11 mouse cellular contexts compared by ENCODE assay signal in genomic region chr1:45760667-45761467, GRCm38 (mm10). TPM values are rescaled to one million over a fixed set of nuclear protein-coding genes. Genes with fewer than 3 reads are reported as not detected.
A peak's percentile ranks its signal among the peaks of the same experiment; 100 is the strongest.
DNase-seq lines count a peak whose midpoint lies in the region; ATAC-seq lines count a peak whose summit lies in the region.
"Had no signal": no experiment of that assay in that cellular context is flagged by ENCODE, and none has a peak within 500 bp of the region (broad histone marks: within the 10 kb centered on the region; RNA-seq: fewer than 3 reads in every experiment).

No protein-coding gene starts in this region.

- 29% methylated on average over 4 of the region's 4 CpGs for whole genome bisulfite sequencing in kidney, embryonic 14.5 days
- WGBS in embryonic facial prominence, embryonic 15.5 days = 6% methylated on average over 4 of the region's 4 CpGs
- WGBS in liver, embryonic 16.5 days (ENCODE audit: insufficient replicate concordance) = 45% methylated on average over 4 of the region's 4 CpGs

- ATAC-seq in kidney, embryonic 14.5 days (ENCODE audit: low FRiP score, low TSS enrichment) = peak; percentile 72; the same call in 1 of the 2 replicates
- peak; percentile 84 for ATAC-seq in embryonic facial prominence, embryonic 15.5 days (ENCODE audit: insufficient number of reproducible peaks, low FRiP score, low TSS enrichment, low read depth)
- ATAC-seq in liver, embryonic 16.5 days (ENCODE audit: low read depth) = no peak

- H3K9me3 ChIP-seq in kidney, embryonic 14.5 days (ENCODE audit: control insufficient read depth, low read length) = no peaks in the 10 kb centered on the region
- H3K9me3 ChIP-seq in embryonic facial prominence, embryonic 15.5 days (replicated peaks) = no peaks in the 10 kb centered on the region
- no peaks in the 10 kb centered on the region for H3K9me3 ChIP-seq in liver, embryonic 16.5 days (replicated peaks; ENCODE audit: control insufficient read depth, low read length)

- H3K4me3 ChIP-seq in kidney, embryonic 14.5 days (ENCODE audit: low read length) = no peak overlapping the region
- H3K4me3 ChIP-seq in embryonic facial prominence, embryonic 15.5 days (replicated peaks) = no peak overlapping the region
- H3K4me3 ChIP-seq in liver, embryonic 16.5 days (ENCODE audit: low read depth, low read length) = no peak overlapping the region

- H3K4me1 ChIP-seq in kidney, embryonic 14.5 days (ENCODE audit: control insufficient read depth, insufficient read depth, low read length) = 0 out of 2 replicates have a peak, but pooled peaks cover 3% of the 10 kb centered on the region
- H3K4me1 ChIP-seq in embryonic facial prominence, embryonic 15.5 days = peaks cover 25% of the 10 kb centered on the region
- H3K4me1 ChIP-seq in liver, embryonic 16.5 days (ENCODE audit: control insufficient read depth, low read depth, low read length) = peaks cover 7% of the 10 kb centered on the region; the same call in 1 of the 2 replicates

- no peak overlapping the region for H3K4me2 ChIP-seq in kidney, embryonic 14.5 days (replicated peaks; ENCODE audit: low read depth, low read length)
- H3K4me2 ChIP-seq in embryonic facial prominence, embryonic 15.5 days (replicated peaks) = no peak overlapping the region
- H3K4me2 ChIP-seq in liver, embryonic 16.5 days (ENCODE audit: low read depth, low read length) = no peak overlapping the region

- no peaks in the 10 kb centered on the region for H3K36me3 ChIP-seq in kidney, embryonic 14.5 days (ENCODE audit: control insufficient read depth, insufficient read depth, low read length)
- H3K36me3 ChIP-seq in embryonic facial prominence, embryonic 15.5 days = no peaks in the 10 kb centered on the region
- H3K36me3 ChIP-seq in liver, embryonic 16.5 days (ENCODE audit: control insufficient read depth, insufficient read depth) = no peaks in the 10 kb centered on the region

- DNase-seq in kidney, postnatal 25 days = no peak
- peak; percentile 45 for DNase-seq in embryo, embryonic 10 days (ENCODE audit: low spot score)
- no peak for DNase-seq in thymus, postnatal 25 days
- DNase-seq in urinary bladder, postnatal 14 days (ENCODE audit: low spot score) = no peak
- DNase-seq: adrenal gland, postnatal 14 days; cerebellum, adult 8-10 months; kidney, adult 11 months; right cerebral cortex, postnatal 25 days had no signal

- H3K9ac ChIP-seq in kidney, embryonic 14.5 days (ENCODE audit: low read depth, low read length) = no peak overlapping the region
- H3K9ac ChIP-seq in embryonic facial prominence, embryonic 15.5 days = no peak overlapping the region
- H3K9ac ChIP-seq in liver, embryonic 16.5 days (ENCODE audit: low read depth, low read length) = no peak overlapping the region

- peak overlapping the region; percentile 76 for H3K27ac ChIP-seq in kidney, embryonic 14.5 days (ENCODE audit: low read depth, low read length)
- peak overlapping the region; percentile 93 for H3K27ac ChIP-seq in embryonic facial prominence, embryonic 15.5 days (replicated peaks)
- peak overlapping the region; percentile 50 for H3K27ac ChIP-seq in liver, embryonic 16.5 days (ENCODE audit: low read length)

- H3K27me3 ChIP-seq in kidney, embryonic 14.5 days (ENCODE audit: control insufficient read depth, insufficient read depth, low read length) = no peaks in the 10 kb centered on the region
- no peaks in the 10 kb centered on the region for H3K27me3 ChIP-seq in embryonic facial prominence, embryonic 15.5 days
- H3K27me3 ChIP-seq in liver, embryonic 16.5 days (ENCODE audit: control insufficient read depth, insufficient read depth, low read depth, low read length) = no peaks in the 10 kb centered on the region

RNA-seq across cellular contexts. Expression of gene Wdr75, which starts 34.1 kb away (rescaled TPM):
- 73.0 and 90.1 TPM in 2 replicates for polyA plus RNA-seq in kidney, embryonic 14.5 days (2014; fragmentation: Nextera tagmentation; extraction: Ambion mirVana)
- polyA plus RNA-seq in embryonic facial prominence, embryonic 15.5 days (2015; fragmentation: Nextera tagmentation; extraction: Ambion mirVana) = 60.4 and 64.0 TPM in 2 replicates
- 22.0 and 25.9 TPM in 2 replicates for polyA plus RNA-seq in liver, embryonic 16.5 days (2015; fragmentation: Nextera tagmentation; extraction: Ambion mirVana)
